Comparison of ENCODE assay signal across 28 mouse cellular contexts in the genomic region with DNA sequence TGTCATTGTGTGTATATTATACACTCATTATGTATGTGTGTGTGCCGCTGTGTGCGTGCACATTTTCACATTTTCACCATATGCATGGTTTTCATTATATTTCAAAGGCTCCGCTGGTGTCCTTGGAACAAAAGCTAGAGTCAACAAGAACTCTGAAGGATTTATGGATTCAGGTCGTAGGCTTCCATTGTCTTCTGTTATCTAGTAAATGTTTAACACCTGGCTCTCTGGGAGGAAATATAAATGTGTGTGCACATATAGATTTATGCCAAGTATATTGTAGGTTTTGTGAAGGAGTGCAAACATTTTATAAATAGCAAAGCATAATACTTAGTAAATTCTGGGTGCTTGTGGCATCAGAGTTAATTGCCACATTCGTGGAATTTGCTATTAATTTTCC.
DNase-seq lines count a peak whose midpoint lies in the region; ATAC-seq and TF ChIP-seq lines count a peak whose summit lies in the region.
"Had no signal": no experiment of that assay in that cellular context is flagged by ENCODE, and none has a peak within 500 bp of the region (broad histone marks: within the 10 kb centered on the region; RNA-seq: fewer than 3 reads in every experiment).

No protein-coding gene starts in this region.

- no peak overlapping the region for H3K4me2 ChIP-seq in intestine, embryonic 14.5 days (ENCODE audit: low read length)
- H3K4me2 ChIP-seq in intestine, postnatal 0 days (replicated peaks; ENCODE audit: low read depth) = no peak overlapping the region
- no peak overlapping the region for H3K4me2 ChIP-seq in stomach, embryonic 15.5 days
- H3K4me2 ChIP-seq: embryonic facial prominence, embryonic 13.5 days; embryonic facial prominence, embryonic 15.5 days; forebrain, embryonic 12.5 days had no signal

- ATAC-seq in intestine, embryonic 14.5 days (replicated peaks; ENCODE audit: low FRiP score, low TSS enrichment, low read depth) = 0 out of 2 replicates have a peak, but pooled peaks have one; percentile 24
- ATAC-seq in intestine, postnatal 0 days = no peak
- ATAC-seq in stomach, embryonic 15.5 days (ENCODE audit: insufficient read depth, low FRiP score, low read depth) = no peak
- ATAC-seq: activated CD4-positive, CD25-positive, alpha-beta regulatory T cell, adult 4 months; CD4-positive, CD25-positive, alpha-beta regulatory T cell, adult 4 months; forebrain, embryonic 14.5 days; forebrain, embryonic 16.5 days; Patski had no signal

- no peak overlapping the region for H3K9ac ChIP-seq in intestine, embryonic 14.5 days (ENCODE audit: low read length)
- H3K9ac ChIP-seq in intestine, postnatal 0 days (ENCODE audit: low read depth, low read length) = no peak overlapping the region
- no peak overlapping the region for H3K9ac ChIP-seq in stomach, embryonic 15.5 days
- H3K9ac ChIP-seq: embryonic facial prominence, embryonic 13.5 days; embryonic facial prominence, embryonic 15.5 days; forebrain, embryonic 12.5 days had no signal

- DNase-seq in intestine, embryonic 14.5 days (ENCODE audit: low spot score) = no peak
- no peak for DNase-seq in kidney, postnatal 25 days
- DNase-seq in thymus, postnatal 25 days = no peak
- DNase-seq: adrenal gland, adult 2 months; adrenal gland, postnatal 10 days; adrenal gland, postnatal 25 days; B cell, adult 2 months; cerebellum, adult 11 months; cerebellum, adult 18-20 months; cerebellum, adult 8-10 months; cerebellum, adult 9-11 months; cerebellum, postnatal 14 days; cerebellum, postnatal 36 days; embryo, embryonic 11 days had no signal

- no peaks in the 10 kb centered on the region for H3K27me3 ChIP-seq in intestine, embryonic 14.5 days (replicated peaks; ENCODE audit: control insufficient read depth, insufficient read depth, low read length)
- no peaks in the 10 kb centered on the region; the same call in 1 of the 2 replicates for H3K27me3 ChIP-seq in intestine, postnatal 0 days (replicated peaks; ENCODE audit: control insufficient read depth, insufficient read depth, low read length)
- H3K27me3 ChIP-seq in stomach, embryonic 15.5 days (replicated peaks) = no peaks in the 10 kb centered on the region
- H3K27me3 ChIP-seq: CH12.LX; embryonic facial prominence, embryonic 13.5 days; embryonic facial prominence, embryonic 15.5 days; forebrain, embryonic 12.5 days; Patski had no signal

- no peaks in the 10 kb centered on the region for H3K9me3 ChIP-seq in intestine, embryonic 14.5 days (ENCODE audit: control insufficient read depth, low read length)
- no peaks in the 10 kb centered on the region for H3K9me3 ChIP-seq in intestine, postnatal 0 days (ENCODE audit: control insufficient read depth)
- H3K9me3 ChIP-seq in stomach, embryonic 15.5 days = no peaks in the 10 kb centered on the region
- H3K9me3 ChIP-seq: embryonic facial prominence, embryonic 13.5 days; embryonic facial prominence, embryonic 15.5 days; forebrain, embryonic 10.5 days; forebrain, embryonic 12.5 days had no signal

- peaks cover 57% of the 10 kb centered on the region for H3K4me1 ChIP-seq in intestine, embryonic 14.5 days (replicated peaks; ENCODE audit: control insufficient read depth, insufficient read depth, low read length)
- H3K4me1 ChIP-seq in intestine, postnatal 0 days (replicated peaks; ENCODE audit: control insufficient read depth, insufficient read depth, low read length) = peaks cover 7% of the 10 kb centered on the region; the same call in 1 of the 2 replicates
- H3K4me1 ChIP-seq in stomach, embryonic 15.5 days = peaks cover 29% of the 10 kb centered on the region

- peaks cover 38% of the 10 kb centered on the region for H3K36me3 ChIP-seq in intestine, embryonic 14.5 days (ENCODE audit: control insufficient read depth, insufficient read depth, low read length)
- no peaks in the 10 kb centered on the region for H3K36me3 ChIP-seq in intestine, postnatal 0 days (ENCODE audit: control insufficient read depth, insufficient read depth)
- H3K36me3 ChIP-seq in stomach, embryonic 15.5 days = no peaks in the 10 kb centered on the region
- H3K36me3 ChIP-seq: embryonic facial prominence, embryonic 15.5 days; G1E had no signal

- H3K4me3 ChIP-seq in intestine, embryonic 14.5 days (ENCODE audit: low read depth, low read length) = no peak overlapping the region
- no peak overlapping the region for H3K4me3 ChIP-seq in intestine, postnatal 0 days (ENCODE audit: low read depth, low read length)
- no peak overlapping the region for H3K4me3 ChIP-seq in stomach, embryonic 15.5 days (replicated peaks)
- H3K4me3 ChIP-seq: embryonic facial prominence, embryonic 13.5 days; embryonic facial prominence, embryonic 15.5 days; erythroblast, embryonic 14.5 days; forebrain, embryonic 10.5 days; forebrain, embryonic 12.5 days had no signal

- 55% methylated on average over 5 of the region's 5 CpGs for WGBS in intestine, embryonic 14.5 days
- 40% methylated on average over 5 of the region's 5 CpGs for WGBS in intestine, postnatal 0 days
- WGBS in stomach, embryonic 15.5 days = 59% methylated on average over 5 of the region's 5 CpGs

- no peak for TF ChIP-seq CTCF in intestine, postnatal 0 days (IDR thresholded peaks at IDR 0.05; ENCODE audit: low read depth)

- H3K27ac ChIP-seq in intestine, embryonic 14.5 days (ENCODE audit: low read depth) = no peak overlapping the region
- H3K27ac ChIP-seq in intestine, postnatal 0 days (ENCODE audit: low read depth, low read length) = no peak overlapping the region
- peak overlapping the region; percentile 59; the same call in 1 of the 2 replicates for H3K27ac ChIP-seq in stomach, embryonic 15.5 days
- H3K27ac ChIP-seq: embryonic facial prominence, embryonic 13.5 days; embryonic facial prominence, embryonic 15.5 days; forebrain, embryonic 10.5 days; forebrain, embryonic 12.5 days had no signal
